Comparison of ENCODE assay signal across 20 mouse cellular contexts in the genomic region with DNA sequence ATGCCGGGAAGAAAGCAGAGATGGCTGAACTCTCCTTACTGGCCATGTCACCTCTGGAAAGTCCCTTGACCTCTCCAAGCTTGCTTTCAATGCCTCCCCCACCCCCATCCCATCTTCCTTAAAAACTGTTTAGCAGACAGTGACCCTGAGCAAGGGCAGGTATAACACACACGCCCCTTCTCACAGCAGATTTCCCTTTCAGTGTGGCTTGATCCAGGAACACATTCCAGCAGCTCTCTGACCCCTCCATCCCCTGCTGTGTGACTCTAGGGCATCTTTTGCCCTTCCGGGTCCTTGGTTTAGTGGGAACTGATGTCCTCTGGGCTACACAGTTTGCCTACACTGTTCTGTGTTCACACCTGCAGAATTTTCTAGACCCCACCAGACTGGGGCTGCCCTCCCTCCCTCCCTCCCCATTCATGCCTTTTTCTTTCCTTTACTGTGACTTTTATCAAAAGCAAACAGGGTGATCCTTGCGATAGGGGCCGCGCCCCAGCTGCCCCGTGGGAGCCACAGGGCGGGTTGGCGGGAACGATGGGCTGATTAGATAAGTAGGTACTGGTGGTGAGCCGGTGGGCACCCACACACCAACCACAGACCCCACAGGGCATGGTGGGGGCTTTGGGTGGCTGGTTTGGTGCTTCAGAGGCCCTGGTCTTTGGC. TPM values are rescaled to one million over a fixed set of nuclear protein-coding genes. Genes with fewer than 3 reads are reported as not detected.
A peak's percentile ranks its signal among the peaks of the same experiment; 100 is the strongest.
DNase-seq lines count a peak whose midpoint lies in the region; ATAC-seq lines count a peak whose summit lies in the region.
"Had no signal": no experiment of that assay in that cellular context is flagged by ENCODE, and none has a peak within 500 bp of the region (broad histone marks: within the 10 kb centered on the region; RNA-seq: fewer than 3 reads in every experiment).

No protein-coding gene starts in this region.

- no peaks in the 10 kb centered on the region for H3K27me3 ChIP-seq in megakaryocyte, embryonic 14.5 days (replicated peaks)
- H3K27me3 ChIP-seq in liver, embryonic 11.5 days (replicated peaks; ENCODE audit: control insufficient read depth, insufficient read depth, low read length), result no peaks in the 10 kb centered on the region
- H3K27me3 ChIP-seq in stomach, embryonic 16.5 days (ENCODE audit: control insufficient read depth, insufficient read depth, low read length), result no peaks in the 10 kb centered on the region

- 44% methylated on average over 11 of the region's 11 CpGs for WGBS in liver, embryonic 11.5 days
- 53% methylated on average over 11 of the region's 11 CpGs for WGBS in stomach, embryonic 16.5 days

- peak overlapping the region; percentile 50 for H3K4me2 ChIP-seq in liver, embryonic 11.5 days
- H3K4me2 ChIP-seq in stomach, embryonic 16.5 days (ENCODE audit: low read depth, low read length), result no peak overlapping the region

- H3K36me3 ChIP-seq in megakaryocyte, embryonic 14.5 days (replicated peaks; ENCODE audit: low read length), result peaks cover 99% of the 10 kb centered on the region
- peaks cover 42% of the 10 kb centered on the region for H3K36me3 ChIP-seq in liver, embryonic 11.5 days (ENCODE audit: control insufficient read depth, insufficient read depth, low read length)
- no peaks in the 10 kb centered on the region for H3K36me3 ChIP-seq in stomach, embryonic 16.5 days (ENCODE audit: control insufficient read depth, insufficient read depth, low read length)

- peak overlapping the region; percentile 63 for H3K4me3 ChIP-seq in megakaryocyte, embryonic 14.5 days (replicated peaks)
- H3K4me3 ChIP-seq in liver, embryonic 11.5 days (ENCODE audit: low read depth, low read length), result no peak overlapping the region
- H3K4me3 ChIP-seq in stomach, embryonic 16.5 days (replicated peaks; ENCODE audit: low read length), result no peak overlapping the region

- H3K27ac ChIP-seq in liver, embryonic 11.5 days (ENCODE audit: low read depth, low read length), result peak overlapping the region; percentile 97
- peak overlapping the region; percentile 84 for H3K27ac ChIP-seq in stomach, embryonic 16.5 days (ENCODE audit: low read length)

- H3K9me3 ChIP-seq in megakaryocyte, embryonic 14.5 days, result no peaks in the 10 kb centered on the region
- no peaks in the 10 kb centered on the region for H3K9me3 ChIP-seq in liver, embryonic 11.5 days (ENCODE audit: control insufficient read depth, low read length)
- no peaks in the 10 kb centered on the region for H3K9me3 ChIP-seq in stomach, embryonic 16.5 days (replicated peaks; ENCODE audit: control insufficient read depth, low read length)

- H3K9ac ChIP-seq in liver, embryonic 11.5 days (ENCODE audit: low read depth, low read length), result peak overlapping the region; percentile 51
- H3K9ac ChIP-seq in stomach, embryonic 16.5 days (ENCODE audit: low read length), result no peak overlapping the region

- H3K4me1 ChIP-seq in megakaryocyte, embryonic 14.5 days, result peaks cover 100% of the 10 kb centered on the region
- H3K4me1 ChIP-seq in liver, embryonic 11.5 days (replicated peaks; ENCODE audit: control insufficient read depth, insufficient read depth, low read length), result peaks cover 100% of the 10 kb centered on the region
- peaks cover 59% of the 10 kb centered on the region for H3K4me1 ChIP-seq in stomach, embryonic 16.5 days (ENCODE audit: control insufficient read depth, insufficient read depth, low read length)

- ATAC-seq in megakaryocyte, adult 5-6 weeks (ENCODE audit: poor library complexity, severe bottlenecking), result no peak
- ATAC-seq in liver, embryonic 11.5 days (replicated peaks; ENCODE audit: low FRiP score), result no peak
- no peak for ATAC-seq in stomach, embryonic 16.5 days (ENCODE audit: insufficient read depth, low FRiP score)
- ATAC-seq: forebrain, embryonic 14.5 days had no signal

- DNase-seq in ZHBTc4 (ENCODE audit: low read depth, low spot score), result peak; percentile 83
- DNase-seq in liver, embryonic 11.5 days (ENCODE audit: low spot score), result no peak
- no peak for DNase-seq in cerebellum, postnatal 4 days (ENCODE audit: low spot score in 2 of 2)
- DNase-seq in kidney, adult 18-20 months, result no peak
- DNase-seq: adrenal gland, postnatal 25 days; gastrocnemius, postnatal 25 days; heart, postnatal 14 days; kidney, postnatal 36 days; layer of hippocampus, postnatal 36 days; left cerebral cortex, postnatal 4 days; right cerebral cortex, adult 18-20 months; thymus, postnatal 25 days had no signal

RNA-seq across cellular contexts. Expression of a gene that starts 37.2 kb away (rescaled TPM):
- 1,238 and 3,030 TPM in 2 replicates for polyA plus RNA-seq in megakaryocyte, embryonic 14.5 days (2012; ENCODE audit: insufficient read depth, low replicate concordance)
- 4.3 and 4.5 TPM in 2 replicates for total RNA-seq in megakaryocyte, adult 5-6 weeks (2015)
- total RNA-seq in megakaryocyte, adult 5-6 weeks (2017), result 4.8 and 5.6 TPM in 2 replicates
- 22.7 and 26.5 TPM in 2 replicates for polyA plus RNA-seq in liver, embryonic 11.5 days (2014; fragmentation: Nextera tagmentation; extraction: Ambion mirVana)
- 2.0 and 2.1 TPM in 2 replicates for polyA plus RNA-seq in stomach, embryonic 16.5 days (2015; fragmentation: Nextera tagmentation; extraction: Ambion mirVana)

RNA-seq across cellular contexts. Expression of a gene that starts 41.4 kb away (rescaled TPM):
- polyA plus RNA-seq in megakaryocyte, embryonic 14.5 days (2012; ENCODE audit: insufficient read depth, low replicate concordance), result 1.8 TPM in 1 of 2 replicates, not detected in the other
- total RNA-seq in megakaryocyte, adult 5-6 weeks (2015), result not detected in 2 replicates
- not detected in 2 replicates for total RNA-seq in megakaryocyte, adult 5-6 weeks (2017)
- not detected in 2 replicates for polyA plus RNA-seq in liver, embryonic 11.5 days (2014; fragmentation: Nextera tagmentation; extraction: Ambion mirVana)
- not detected in 2 replicates for polyA plus RNA-seq in stomach, embryonic 16.5 days (2015; fragmentation: Nextera tagmentation; extraction: Ambion mirVana)
- total RNA-seq: adrenal gland, postnatal 25 days; common myeloid progenitor, adult 5-6 weeks; gastrocnemius, postnatal 25 days; heart, postnatal 14 days; neutrophil, adult 5-6 weeks had no signal
- polyA plus RNA-seq: embryonic facial prominence, embryonic 14.5 days; forebrain, embryonic 14.5 days; lung, embryonic 16.5 days had no signal

RNA-seq across cellular contexts. Expression of a gene that starts 57.2 kb away (rescaled TPM):
- polyA plus RNA-seq in megakaryocyte, embryonic 14.5 days (2012; ENCODE audit: insufficient read depth, low replicate concordance), result 80.4 and 130 TPM in 2 replicates
- total RNA-seq in megakaryocyte, adult 5-6 weeks (2015), result 19.6 and 22.0 TPM in 2 replicates
- total RNA-seq in megakaryocyte, adult 5-6 weeks (2017), result 50.2 and 63.1 TPM in 2 replicates
- polyA plus RNA-seq in liver, embryonic 11.5 days (2014; fragmentation: Nextera tagmentation; extraction: Ambion mirVana), result 41.3 and 44.2 TPM in 2 replicates
- 28.1 and 32.4 TPM in 2 replicates for polyA plus RNA-seq in stomach, embryonic 16.5 days (2015; fragmentation: Nextera tagmentation; extraction: Ambion mirVana)

Comparison
In these comparisons a context has a peak if more than half of its experiments do, and no peak if none do; other contexts are left out.
1. RNA of a gene that starts 37.2 kb away (polyA plus RNA-seq): 1,238 to 3,030 TPM in megakaryocyte, embryonic 14.5 days; 22.7 to 26.5 TPM in liver, embryonic 11.5 days and 2.0 to 2.1 TPM in stomach, embryonic 16.5 days; every median in the first group is over 10 times any median in the second.